10 mouse cellular contexts compared by ENCODE assay signal in genomic region chr14:47445331-47446095, GRCm38 (mm10). TPM values are rescaled to one million over a fixed set of nuclear protein-coding genes. Genes with fewer than 3 reads are reported as not detected.
A peak's percentile ranks its signal among the peaks of the same experiment; 100 is the strongest.
DNase-seq lines count a peak whose midpoint lies in the region; ATAC-seq and TF ChIP-seq lines count a peak whose summit lies in the region.
"Had no signal": no experiment of that assay in that cellular context is flagged by ENCODE, and none has a peak within 500 bp of the region (broad histone marks: within the 10 kb centered on the region; RNA-seq: fewer than 3 reads in every experiment).

No protein-coding gene starts in this region.

- no peaks in the 10 kb centered on the region for H3K27me3 ChIP-seq in heart, embryonic 12.5 days (replicated peaks)
- no peaks in the 10 kb centered on the region for H3K27me3 ChIP-seq in limb, embryonic 15.5 days
- no peaks in the 10 kb centered on the region for H3K27me3 ChIP-seq in limb, embryonic 10.5 days (ENCODE audit: low read depth, poor library complexity, severe bottlenecking)
- H3K27me3 ChIP-seq in myocyte (ENCODE audit: control insufficient read depth, insufficient read depth, insufficient read length): no peaks in the 10 kb centered on the region
- no peaks in the 10 kb centered on the region for H3K27me3 ChIP-seq in hindbrain, postnatal 0 days (ENCODE audit: insufficient read depth, low read length)

- no peaks in the 10 kb centered on the region for H3K36me3 ChIP-seq in heart, embryonic 12.5 days
- H3K36me3 ChIP-seq in limb, embryonic 15.5 days: no peaks in the 10 kb centered on the region
- no peaks in the 10 kb centered on the region for H3K36me3 ChIP-seq in limb, embryonic 10.5 days
- no peaks in the 10 kb centered on the region for H3K36me3 ChIP-seq in myocyte (ENCODE audit: control insufficient read depth, insufficient read depth)
- H3K36me3 ChIP-seq in hindbrain, postnatal 0 days (ENCODE audit: insufficient read depth, low read length): no peaks in the 10 kb centered on the region

- H3K4me2 ChIP-seq in heart, embryonic 12.5 days: no peak overlapping the region
- H3K4me2 ChIP-seq in limb, embryonic 15.5 days: no peak overlapping the region
- peak overlapping the region; percentile 61 for H3K4me2 ChIP-seq in myocyte (ENCODE audit: low read depth)
- no peak overlapping the region for H3K4me2 ChIP-seq in hindbrain, postnatal 0 days (ENCODE audit: low read depth, low read length)

- ATAC-seq in heart, embryonic 12.5 days (ENCODE audit: insufficient number of reproducible peaks, low FRiP score): no peak
- no peak for ATAC-seq in limb, embryonic 15.5 days (ENCODE audit: insufficient number of reproducible peaks, low FRiP score, low TSS enrichment, low read depth)
- no peak for ATAC-seq in hindbrain, postnatal 0 days
- ATAC-seq: hindbrain, embryonic 16.5 days had no signal

- H3K27ac ChIP-seq in heart, embryonic 12.5 days (ENCODE audit: poor library complexity, severe bottlenecking): no peak overlapping the region
- peak overlapping the region; percentile 17; the same call in 1 of the 2 replicates for H3K27ac ChIP-seq in limb, embryonic 15.5 days
- no peak overlapping the region for H3K27ac ChIP-seq in limb, embryonic 10.5 days
- H3K27ac ChIP-seq in hindbrain, postnatal 0 days: no peak overlapping the region

- TF ChIP-seq CTCF in hindbrain, postnatal 0 days (IDR thresholded peaks at IDR 0.05; ENCODE audit: low read depth): no peak

- WGBS in heart, embryonic 12.5 days: 55% methylated on average over 9 of the region's 9 CpGs
- WGBS in limb, embryonic 15.5 days: 47% methylated on average over 9 of the region's 9 CpGs
- WGBS in limb, embryonic 10.5 days: 78% methylated on average over 9 of the region's 9 CpGs
- 61% methylated on average over 9 of the region's 9 CpGs for whole genome bisulfite sequencing in hindbrain, postnatal 0 days

- H3K9ac ChIP-seq in heart, embryonic 12.5 days: no peak overlapping the region
- no peak overlapping the region for H3K9ac ChIP-seq in limb, embryonic 15.5 days
- H3K9ac ChIP-seq in hindbrain, postnatal 0 days (replicated peaks; ENCODE audit: low read length): no peak overlapping the region

- H3K4me3 ChIP-seq in heart, embryonic 12.5 days: no peak overlapping the region
- H3K4me3 ChIP-seq in limb, embryonic 15.5 days: no peak overlapping the region
- H3K4me3 ChIP-seq in limb, embryonic 10.5 days: no peak overlapping the region
- H3K4me3 ChIP-seq in myocyte: no peak overlapping the region
- H3K4me3 ChIP-seq in hindbrain, postnatal 0 days (ENCODE audit: low read length): no peak overlapping the region

- no peaks in the 10 kb centered on the region for H3K9me3 ChIP-seq in heart, embryonic 12.5 days (replicated peaks)
- no peaks in the 10 kb centered on the region for H3K9me3 ChIP-seq in limb, embryonic 15.5 days
- H3K9me3 ChIP-seq in limb, embryonic 10.5 days (replicated peaks): no peaks in the 10 kb centered on the region
- H3K9me3 ChIP-seq in hindbrain, postnatal 0 days (ENCODE audit: low read length): no peaks in the 10 kb centered on the region

- no peak for TF ChIP-seq POLR2A in myocyte (IDR thresholded peaks at IDR 0.05; ENCODE audit: insufficient read length, low read depth)

- DNase-seq in heart, adult 18-20 months: peak; percentile 9 to 27
- no peak for DNase-seq in limb, embryonic 10.5 days (ENCODE audit: low spot score)
- DNase-seq in brain, embryonic 18.5 days (ENCODE audit: low read depth, low spot score): peak; percentile 18
- DNase-seq in hindbrain, postnatal 0 days (ENCODE audit: low spot score): no peak
- DNase-seq: gastrocnemius, postnatal 14 days; lung, adult 2 months had no signal

- H3K4me1 ChIP-seq in heart, embryonic 12.5 days (replicated peaks): no peaks in the 10 kb centered on the region
- no peaks in the 10 kb centered on the region for H3K4me1 ChIP-seq in limb, embryonic 15.5 days
- H3K4me1 ChIP-seq in limb, embryonic 10.5 days: no peaks in the 10 kb centered on the region
- H3K4me1 ChIP-seq in hindbrain, postnatal 0 days (ENCODE audit: insufficient read depth, low read length): no peaks in the 10 kb centered on the region

- H3K79me2 ChIP-seq in myocyte (ENCODE audit: control insufficient read depth, insufficient read depth): no peaks in the 10 kb centered on the region

- no peak overlapping the region for H3ac ChIP-seq in myocyte (ENCODE audit: control insufficient read depth, insufficient read length)

TF ChIP-seq in myocyte, 11 proteins besides CTCF, POLR2A, EP300 and RAD21:
- TF ChIP-seq POLR2AphosphoS2 (IDR thresholded peaks at IDR 0.05; ENCODE audit: insufficient read length, low read depth) (no peak), CEBPB (IDR thresholded peaks at IDR 0.05; ENCODE audit: insufficient read depth, poor library complexity, severe bottlenecking) (no peak), MAX (IDR thresholded peaks at IDR 0.05; ENCODE audit: low read depth) (no peak), USF1 (IDR thresholded peaks at IDR 0.05; ENCODE audit: low read depth) (no peak), MYOG (IDR thresholded peaks at IDR 0.05; ENCODE audit: control insufficient read depth in 1 of 3, insufficient read depth in 1 of 3, insufficient read length in 2 of 3, low read depth in 2 of 3) (no peak), E2F4 (IDR thresholded peaks at IDR 0.05; ENCODE audit: insufficient read depth) (no peak)
TF ChIP-seq in myocyte: peak in this region for 0.

RNA-seq across cellular contexts. Expression of gene Fbxo34, which starts 4.7 kb away (rescaled TPM):
- total RNA-seq in heart, adult 18-20 months (2021): 10 to 100 TPM; 11.9 to 12.7 TPM
- 24.0 and 24.8 TPM in 2 replicates for polyA plus RNA-seq in heart, embryonic 12.5 days (2016; fragmentation: Nextera tagmentation; extraction: Ambion mirVana)
- polyA plus RNA-seq in limb, embryonic 15.5 days (2015; fragmentation: Nextera tagmentation; extraction: Ambion mirVana): 22.1 and 24.2 TPM in 2 replicates
- polyA plus RNA-seq in limb, embryonic 10.5 days (2016; fragmentation: Nextera tagmentation; extraction: Ambion mirVana): 19.6 and 25.2 TPM in 2 replicates
- 10.7 TPM for polyA plus RNA-seq in myocyte (2012; fragmentation: generic; extraction: Trizol)
- total RNA-seq in hindbrain, postnatal 0 days (2014; rRNA removed): 20.6 and 62.0 TPM in 2 replicates
- 39.7 and 41.0 TPM in 2 replicates for polyA plus RNA-seq in hindbrain, postnatal 0 days (2015; fragmentation: Nextera tagmentation; extraction: Ambion mirVana)

RNA-seq across cellular contexts. Expression of gene Dlgap5, which starts 27.3 kb away (rescaled TPM):
- under 1 TPM; 0.37 to 0.62 TPM for total RNA-seq in heart, adult 18-20 months (2021)
- polyA plus RNA-seq in heart, embryonic 12.5 days (2016; fragmentation: Nextera tagmentation; extraction: Ambion mirVana): 45.7 and 51.8 TPM in 2 replicates
- 34.4 and 36.8 TPM in 2 replicates for polyA plus RNA-seq in limb, embryonic 15.5 days (2015; fragmentation: Nextera tagmentation; extraction: Ambion mirVana)
- polyA plus RNA-seq in limb, embryonic 10.5 days (2016; fragmentation: Nextera tagmentation; extraction: Ambion mirVana): 80.6 and 83.3 TPM in 2 replicates
- 16.3 TPM for polyA plus RNA-seq in myocyte (2012; fragmentation: generic; extraction: Trizol)
- 6.3 and 10.0 TPM in 2 replicates for total RNA-seq in hindbrain, postnatal 0 days (2014; rRNA removed)
- 5.5 and 6.5 TPM in 2 replicates for polyA plus RNA-seq in hindbrain, postnatal 0 days (2015; fragmentation: Nextera tagmentation; extraction: Ambion mirVana)

Comparison
In these comparisons a context has a peak if more than half of its experiments do, and no peak if none do; other contexts are left out.
1. DNase-seq: peak in heart, adult 18-20 months (2 of 2) and brain, embryonic 18.5 days (single experiment); none in limb, embryonic 10.5 days (single experiment) and hindbrain, postnatal 0 days (single experiment).